Mouse (Mus musculus) olfactory bulb, adult 2 months (tissue): Measurements from ENCODE around the gene Comt.

ENCODE experiments used
- CTCF ChIP-seq: fragments of 200-500 bp; IDR thresholded peaks from 2 replicates; pipeline ENCODE4 v1.5.1; 2012; ENCODE audit warnings: low read depth, mild to moderate bottlenecking, low read length, moderate library complexity; ENCODE audit not compliant: insufficient read depth
- POLR2A ChIP-seq: fragments of 200-500 bp; IDR thresholded peaks from 2 replicates; pipeline ENCODE4 v1.6.1; 2012; ENCODE audit warnings: mild to moderate bottlenecking, low read depth, low read length, moderate library complexity; ENCODE audit not compliant: insufficient read depth

DNA sequence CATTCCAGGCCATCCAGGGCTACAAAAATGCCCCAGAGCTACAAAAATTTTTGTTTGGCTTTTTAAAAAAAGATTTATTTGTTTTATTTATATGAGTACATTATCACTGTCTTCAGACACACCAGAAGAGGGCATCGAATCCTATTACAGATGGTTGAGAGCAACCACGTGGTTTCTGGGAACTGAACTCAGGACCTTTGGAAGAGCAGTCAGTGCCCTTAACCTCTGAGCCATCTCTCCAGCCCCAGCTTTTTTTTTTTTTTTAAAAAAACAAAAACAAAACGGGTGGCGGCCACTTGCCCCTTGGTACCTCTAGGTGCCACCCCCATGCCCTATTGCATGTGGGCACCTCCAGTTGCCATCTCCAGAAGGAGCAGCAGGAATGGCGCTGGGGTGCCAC lies 9.2 kb downstream of the Comt start:
- TF ChIP-seq POLR2A (no peak), CTCF (no peak)
